Mouse (Mus musculus): ENCODE results near the gene Eif4g2.

Eif4g2 gene

GRCm38 (mm10) chr7:111069439-111070166 lies 13.2 kb downstream of the Eif4g2 start:
- 87% methylated on average over 7 of the region's 7 CpGs for WGBS

DNA sequence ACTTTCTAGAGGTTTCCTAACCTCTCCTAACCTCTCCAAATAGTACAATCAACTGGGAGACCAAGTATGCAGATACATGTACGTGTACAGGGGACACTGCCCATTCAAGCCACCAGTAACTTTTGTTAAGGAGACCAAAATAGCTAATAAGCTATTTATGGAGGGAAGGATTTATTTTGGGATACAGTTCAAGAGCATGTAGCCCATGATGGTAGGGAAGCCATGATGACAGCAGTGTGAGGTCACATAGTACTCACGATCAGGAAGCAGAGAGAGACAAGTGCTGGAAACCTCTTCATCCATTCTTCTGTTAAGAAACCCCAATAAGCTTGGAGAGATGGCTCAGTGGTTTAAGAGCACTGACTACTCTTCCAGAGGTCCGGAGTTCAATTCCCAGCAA lies 14.6 kb downstream of the Eif4g2 start:
- WGBS: 96% methylated on average over 3 of the region's 3 CpGs

- 82% methylated on average over 1 of the region's 1 CpGs for WGBS
Observed at GRCm38 (mm10) chr7:111062971-111063370, 19.9 kb downstream of the Eif4g2 start.

GRCm38 (mm10) chr7:111059527-111059926 lies 23.3 kb downstream of the Eif4g2 start:
- 78% methylated on average over 5 of the region's 5 CpGs for WGBS

DNA sequence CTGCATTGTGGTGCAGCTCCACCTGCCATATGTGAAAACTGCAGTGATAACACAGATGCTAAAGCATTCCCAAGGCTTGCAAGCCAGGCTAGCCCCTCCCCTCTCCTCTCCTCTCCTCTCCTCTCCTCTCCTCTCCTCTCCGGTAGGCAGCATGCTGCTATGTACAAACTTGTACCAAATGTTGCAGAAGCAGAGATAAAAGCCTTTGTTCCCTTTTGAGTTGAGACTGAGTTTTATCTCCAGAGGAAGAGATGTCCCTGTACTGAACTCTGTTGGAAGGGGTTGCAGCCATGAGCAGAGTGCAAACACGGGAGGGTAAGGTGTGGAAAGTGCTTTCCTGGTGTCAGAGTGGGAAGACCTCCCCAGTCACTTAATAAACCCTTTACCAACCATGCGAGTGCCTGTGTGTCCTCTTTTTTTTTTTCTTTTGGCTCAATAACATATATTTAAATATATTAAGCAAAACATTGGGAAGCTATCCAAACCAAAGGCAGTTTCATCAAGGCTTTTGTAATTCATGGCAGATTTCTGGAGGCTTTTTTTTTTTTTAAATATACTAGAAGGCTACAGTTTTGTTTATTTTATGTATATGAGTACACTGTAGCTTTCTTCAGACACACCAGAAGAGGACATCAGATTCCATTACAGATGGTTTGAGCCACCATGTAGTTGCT lies 26.7 kb downstream of the Eif4g2 start:
- WGBS: 55% methylated on average over 3 of the region's 3 CpGs

GRCm38 (mm10) chr7:111055221-111055620 lies 27.6 kb downstream of the Eif4g2 start:
- 86% methylated on average over 19 of the region's 19 CpGs for WGBS

- WGBS: 50% methylated on average over 6 of the region's 6 CpGs
Observed at GRCm38 (mm10) chr7:111049652-111050421, 33.0 kb downstream of the Eif4g2 start.

DNA sequence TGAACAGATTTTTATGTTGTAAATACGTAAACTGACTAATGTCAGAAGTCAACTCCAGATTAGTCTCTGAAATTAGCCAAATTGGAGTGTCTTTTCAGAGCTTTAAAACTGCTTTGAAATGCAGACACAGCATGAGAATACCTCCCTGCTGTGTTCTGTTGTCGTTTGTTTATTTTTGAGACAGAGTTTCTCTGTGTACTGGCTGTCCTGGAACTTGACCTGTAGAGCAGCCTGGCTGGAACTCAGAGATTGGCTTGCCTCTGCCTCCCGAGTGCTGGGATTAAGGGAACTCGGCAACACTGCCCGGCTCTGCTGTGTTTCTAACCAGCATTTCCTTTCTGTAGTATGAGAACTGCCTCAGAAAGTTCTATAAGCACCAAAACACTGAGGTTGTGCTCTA lies 33.9 kb downstream of the Eif4g2 start:
- WGBS: 84% methylated on average over 5 of the region's 5 CpGs

DNA sequence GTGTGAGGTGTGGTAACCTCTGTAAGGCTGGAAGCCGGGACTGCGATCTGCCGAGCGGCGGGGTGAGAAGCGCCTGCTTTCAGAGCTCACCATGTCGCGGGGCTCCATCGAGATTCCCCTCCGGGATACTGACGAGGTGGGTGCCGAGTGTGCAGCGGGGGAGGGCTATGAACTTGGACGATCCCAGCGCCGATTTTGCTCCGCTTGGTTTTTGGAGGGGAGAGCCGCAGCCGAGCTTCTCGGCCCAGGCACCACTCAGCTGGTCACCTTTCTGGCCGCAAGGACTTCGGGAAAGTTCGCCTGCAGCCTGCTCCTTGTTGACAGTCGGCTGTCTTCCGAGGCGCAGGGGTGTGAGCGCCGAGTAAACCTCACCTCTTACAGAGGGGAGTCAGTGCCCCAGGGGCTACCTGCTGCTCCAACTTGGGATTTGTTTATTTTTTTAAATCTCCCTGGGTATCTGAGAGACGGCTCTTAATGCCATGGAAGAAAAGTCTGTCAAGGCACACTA lies 53.7 kb downstream of the Eif4g2 start:
- under 1% methylated on average over 29 of the region's 29 CpGs for WGBS

DNA sequence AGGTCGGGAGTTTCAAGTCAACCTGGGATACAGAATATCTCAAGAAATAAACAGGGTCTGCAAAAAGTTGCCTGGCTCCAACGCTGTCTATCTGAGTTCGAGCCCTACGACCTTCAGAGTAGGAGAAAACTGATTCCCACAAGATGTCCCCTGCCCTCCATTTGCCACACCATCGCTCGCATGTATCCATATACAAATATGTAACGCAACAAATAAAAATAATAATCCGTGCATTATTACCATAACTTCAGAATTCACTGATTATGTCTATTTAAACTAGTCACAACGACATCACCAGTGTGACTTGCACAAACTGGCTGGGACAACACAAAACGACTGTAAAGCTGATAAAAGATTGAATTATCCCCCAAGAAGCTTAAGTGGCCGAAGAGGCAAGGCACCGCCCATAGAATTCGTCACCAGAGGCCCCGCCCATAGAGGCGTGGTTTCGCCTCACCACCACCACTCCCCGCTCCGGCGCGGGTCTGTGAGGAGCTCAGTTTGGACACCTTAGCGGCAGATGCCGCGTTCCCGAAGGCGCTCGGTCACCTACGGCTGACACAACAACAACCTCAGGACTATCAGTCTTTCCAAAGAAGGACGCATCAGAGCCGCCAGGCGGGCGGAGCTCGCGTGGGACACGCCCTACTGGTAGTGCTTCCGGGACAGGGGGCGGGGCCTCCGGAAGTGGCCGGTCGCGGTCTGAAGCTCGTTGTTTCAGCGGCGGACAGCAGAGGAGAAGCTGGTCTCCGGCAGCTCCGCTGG lies 54.4 kb downstream of the Eif4g2 start, which contains the start of gene Ctr9:
Gene Ctr9, plus strand, starts transcription at position 671 of the 765 bp plus-strand sequence.
- WGBS: 5% methylated on average over 45 of the region's 45 CpGs

- WGBS: 85% methylated on average over 4 of the region's 4 CpGs
Observed at GRCm38 (mm10) chr7:111024912-111025311, 57.9 kb downstream of the Eif4g2 start.

DNA sequence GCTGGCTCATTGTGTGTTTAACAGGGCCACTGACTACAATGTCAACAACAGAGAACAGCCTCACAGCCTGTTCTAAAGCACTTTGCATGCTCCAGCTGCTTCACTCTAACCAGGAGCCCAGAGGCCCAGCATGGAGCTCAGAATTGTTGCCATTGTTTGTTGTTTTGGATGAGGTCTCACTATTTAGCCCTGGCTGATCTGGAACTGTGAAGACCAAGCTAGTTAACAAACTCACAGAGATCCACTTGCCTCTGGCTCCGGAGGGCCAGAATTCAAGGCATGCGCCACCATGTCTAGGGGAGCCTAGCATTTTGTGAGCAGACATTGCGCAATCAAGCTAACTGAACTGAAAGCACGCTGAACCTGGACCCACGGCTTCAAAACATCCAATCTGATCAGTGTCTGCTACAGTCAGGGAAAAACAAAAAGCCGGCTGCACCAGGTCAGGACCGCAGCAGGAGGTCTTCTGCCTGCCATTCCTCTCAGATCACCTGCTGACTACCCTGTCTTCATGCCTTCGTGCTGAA lies 58.7 kb downstream of the Eif4g2 start:
- WGBS: 62% methylated on average over 8 of the region's 8 CpGs

GRCm38 (mm10) chr7:111020814-111021213 lies 62.0 kb downstream of the Eif4g2 start:
- WGBS: 76% methylated on average over 4 of the region's 4 CpGs
